Mouse (Mus musculus): ENCODE data around the gene Il20ra.

GRCm38 (mm10) chr10:19673146-19673545 lies 39.2 kb upstream of the Il20ra start:
- TF ChIP-seq CTCF (IDR thresholded peaks at IDR 0.05; ENCODE audit: insufficient read depth, low read depth, low read length) (no peak), POLR2A (IDR thresholded peaks at IDR 0.05; ENCODE audit: insufficient read depth, low read depth, low read length) (no peak)
